Mouse (Mus musculus) cerebellum, adult 9-10 months (tissue): ENCODE data around the gene Plcl2.
"Not testable (repeated sequence)": the region's sequence is repeated elsewhere in the genome, so short reads cannot be mapped to it uniquely, and the experiment has no call there.

Experiments used
- DNase-seq: peaks from one replicate; pipeline ENCODE4 v3.0.0; 2022

The Plcl2 gene

GRCm38 (mm10) chr17:50500806-50501205 lies 8.4 kb upstream of the Plcl2 start:
- DNase-seq: no peak

- peak; percentile 1 for DNase-seq
Measured at GRCm38 (mm10) chr17:50503075-50503474, 6.1 kb upstream of the Plcl2 start.

DNA sequence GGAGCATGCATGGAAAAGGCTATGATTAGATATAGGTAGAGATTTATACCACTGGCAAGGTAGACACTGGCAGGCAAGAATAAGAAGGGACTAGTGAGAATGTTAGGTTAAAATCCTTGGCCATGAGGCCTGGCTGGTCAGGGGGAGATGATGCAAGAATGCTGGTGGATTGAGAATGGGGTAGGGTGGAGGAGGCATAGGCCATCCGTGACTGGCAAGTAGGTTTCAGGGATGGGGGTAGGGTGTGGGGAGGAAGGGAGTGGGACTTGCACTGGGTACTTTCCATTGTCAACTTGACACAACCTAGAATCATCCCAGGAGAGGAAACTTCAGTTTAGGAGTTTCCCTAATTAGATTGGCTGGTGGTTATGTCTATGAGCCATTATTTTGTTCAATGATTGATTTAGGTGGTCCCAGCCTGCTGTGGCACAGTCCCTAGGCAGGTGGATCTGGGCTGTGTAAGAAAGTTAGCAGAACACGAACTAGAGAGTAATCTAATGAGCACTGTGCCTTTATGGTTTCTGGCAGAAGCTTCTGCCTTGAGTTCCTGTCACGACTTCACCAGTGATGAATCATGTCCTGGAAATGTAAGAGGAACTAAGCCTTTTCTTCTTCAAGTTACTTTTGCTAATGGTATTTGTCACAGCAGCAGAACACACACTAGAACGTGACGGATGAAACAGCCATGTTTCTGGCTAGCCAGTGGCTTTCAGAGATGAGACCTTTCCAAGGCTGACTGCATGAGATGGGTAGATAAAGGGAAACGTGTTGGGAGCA lies 4.9 kb upstream of the Plcl2 start:
- DNase-seq: no peak

GRCm38 (mm10) chr17:50505910-50506634 lies 3.1 kb upstream of the Plcl2 start:
- DNase-seq: peak; percentile 19

GRCm38 (mm10) chr17:50506861-50507321 lies 2.3 kb upstream of the Plcl2 start:
- DNase-seq: peak; percentile 65

DNA sequence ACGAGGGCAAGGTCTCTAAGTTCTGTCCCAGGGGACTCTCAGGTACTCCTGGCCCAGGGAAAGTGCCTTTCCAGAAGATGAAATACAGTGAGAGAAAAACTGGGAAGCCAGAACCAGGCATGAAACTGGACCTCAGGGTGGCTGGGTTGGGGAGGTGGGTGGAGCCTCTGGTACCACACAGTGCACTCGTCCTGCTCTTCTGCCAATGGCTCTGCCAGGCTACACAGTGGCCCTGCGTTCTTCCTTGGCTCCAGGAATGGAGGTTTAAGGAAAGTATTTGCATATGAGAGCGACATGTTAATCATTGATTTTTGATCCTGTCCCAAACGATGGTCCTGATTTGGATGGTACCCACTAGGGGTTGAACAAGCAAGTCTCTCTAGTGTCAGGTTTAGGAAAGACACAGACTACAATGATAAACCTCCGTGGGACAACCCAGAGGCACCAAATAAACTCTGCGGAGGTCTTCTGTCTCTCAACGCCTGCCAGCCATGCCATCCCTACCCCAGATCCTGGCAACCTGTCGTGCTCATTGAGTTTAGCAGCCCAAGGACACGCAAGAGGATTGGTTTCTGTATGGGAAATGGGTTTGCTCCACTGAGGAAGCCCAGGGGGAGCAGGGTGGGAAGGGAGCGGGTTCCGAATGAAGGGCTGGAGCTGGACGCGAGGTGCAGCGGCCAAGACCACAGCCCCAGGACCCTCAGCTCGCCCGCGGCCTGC lies 988 bp upstream of the Plcl2 start:
- peak; percentile 75 for DNase-seq

GRCm38 (mm10) chr17:50508775-50509250 lies 390 bp upstream of the Plcl2 start:
- DNase-seq: no peak

GRCm38 (mm10) chr17:50510279-50510678 lies 1.1 kb downstream of the Plcl2 start:
- DNase-seq: no peak

- DNase-seq: no peak
Measured at GRCm38 (mm10) chr17:50510741-50511140, 1.5 kb downstream of the Plcl2 start.

GRCm38 (mm10) chr17:50512222-50512621 lies 3.0 kb downstream of the Plcl2 start:
- no peak for DNase-seq

DNA sequence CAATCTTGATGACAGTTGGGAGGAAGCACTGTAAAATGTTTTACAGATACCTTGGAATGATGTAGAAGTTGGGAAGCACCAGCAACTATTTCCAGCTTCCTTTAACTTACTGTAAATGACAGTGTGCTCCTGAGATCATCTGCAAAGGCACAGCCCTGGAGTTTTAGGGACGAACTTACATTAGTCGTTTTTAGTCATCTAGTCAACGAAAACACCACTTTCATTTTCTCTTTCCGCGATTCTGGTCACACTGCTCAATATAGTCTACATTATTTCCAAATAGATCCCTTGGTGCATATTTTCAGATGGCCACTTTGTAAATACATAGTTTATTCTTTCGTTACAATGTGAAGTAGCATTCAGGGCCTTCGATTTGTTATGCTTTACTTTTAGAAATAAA lies 3.6 kb downstream of the Plcl2 start:
- no peak for DNase-seq

GRCm38 (mm10) chr17:50513376-50513775 lies 4.2 kb downstream of the Plcl2 start:
- no peak for DNase-seq

DNA sequence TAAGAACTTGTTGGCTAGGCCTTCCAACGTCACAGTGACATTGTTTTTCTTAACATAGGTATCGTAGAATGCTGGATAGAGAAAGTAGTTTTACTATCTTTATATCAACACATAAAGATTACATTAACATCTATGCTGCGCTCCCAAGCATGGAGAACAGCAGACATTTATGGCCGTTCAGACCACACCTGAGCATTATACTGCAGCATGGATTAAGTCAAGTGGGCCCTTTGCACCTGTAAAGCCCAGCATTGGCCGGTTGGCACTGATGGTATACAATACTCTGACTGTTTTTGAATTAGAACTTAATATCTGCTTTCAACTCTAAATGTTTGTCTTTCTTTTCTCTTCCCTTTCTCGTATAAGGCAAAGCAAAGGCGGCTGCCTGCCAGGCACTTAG lies 4.8 kb downstream of the Plcl2 start:
- DNase-seq: no peak

DNA sequence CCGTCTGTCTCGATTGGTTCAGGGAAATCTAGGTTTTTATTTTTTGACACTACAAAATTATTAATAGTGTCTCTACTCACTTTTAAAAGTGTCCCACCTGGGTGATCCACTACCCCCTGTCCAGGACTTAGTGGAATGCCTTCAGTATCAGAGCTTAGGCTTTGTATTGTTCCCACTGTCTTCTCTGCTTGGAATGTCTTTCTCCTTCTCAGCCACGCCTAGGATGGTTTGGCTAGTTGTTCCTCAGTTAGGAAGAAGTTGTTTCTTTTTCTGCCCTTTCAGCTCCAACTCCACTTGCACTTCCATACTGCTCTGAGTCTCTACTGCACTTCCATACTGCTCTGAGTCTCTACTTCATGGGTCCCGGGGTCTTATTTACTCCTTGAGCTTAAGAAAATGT lies 6.7 kb downstream of the Plcl2 start:
- DNase-seq: no peak

- DNase-seq: no peak
Measured at GRCm38 (mm10) chr17:50517781-50518415, 8.7 kb downstream of the Plcl2 start.

- peak; percentile 37 for DNase-seq
Measured at GRCm38 (mm10) chr17:50519588-50519987, 10.4 kb downstream of the Plcl2 start.

- no peak for DNase-seq
Measured at GRCm38 (mm10) chr17:50522473-50523083, 13.4 kb downstream of the Plcl2 start.

GRCm38 (mm10) chr17:50524970-50525369 lies 15.8 kb downstream of the Plcl2 start:
- no peak for DNase-seq

- no peak for DNase-seq
Measured at GRCm38 (mm10) chr17:50525821-50526220, 16.6 kb downstream of the Plcl2 start.

- DNase-seq: no peak
Measured at GRCm38 (mm10) chr17:50530089-50530488, 20.9 kb downstream of the Plcl2 start.

- not testable (repeated sequence) for DNase-seq
Measured at GRCm38 (mm10) chr17:50534889-50535288, 25.7 kb downstream of the Plcl2 start.

- no peak for DNase-seq
Measured at GRCm38 (mm10) chr17:50536409-50537194, 27.4 kb downstream of the Plcl2 start.
